Mouse (Mus musculus) cortical plate, adult 2 months (tissue): Measurements from ENCODE around the gene Prss47.

ENCODE experiments used
- CTCF ChIP-seq: fragments of 200-500 bp; IDR thresholded peaks from 2 replicates; pipeline ENCODE4 v1.5.1; 2011; ENCODE audit warnings: mild to moderate bottlenecking, control low read depth, low read length; ENCODE audit not compliant: insufficient read depth; ENCODE audit errors: extremely low read depth
- POLR2A ChIP-seq: fragments of 200-500 bp; IDR thresholded peaks from 2 replicates; pipeline ENCODE4 v1.6.1; 2011; ENCODE audit warnings: mild to moderate bottlenecking, low read length, control low read depth; ENCODE audit not compliant: insufficient read depth; ENCODE audit errors: extremely low read depth

- no peak for TF ChIP-seq CTCF
- no peak for TF ChIP-seq POLR2A
These were observed 48.7 kb upstream of the Prss47 start for GRCm38 (mm10) chr13:65101232-65101631.
